Mouse (Mus musculus) heart, postnatal 10 days (tissue): Measurements from ENCODE around the gene Gm11168. TPM values are rescaled to one million over a fixed set of nuclear protein-coding genes. Genes with fewer than 3 reads are reported as not detected.
"Not testable (repeated sequence)": the region's sequence is repeated elsewhere in the genome, so short reads cannot be mapped to it uniquely, and the experiment has no call there.

ENCODE experiments used
- DNase-seq, 2 experiments: peaks; one replicate each; pipeline ENCODE4 v3.0.0; 2021
- intact Hi-C: fragments of 180-260 bp; cut with DNase I; formaldehyde crosslinking; loops from one replicate; pipeline ENCODE4 v1.15.1; 2025
- total RNA-seq, 2 experiments: library from RNA; stranded (reverse); gene quantifications; 2 replicates each; pipeline ENCODE4 v1.2.3; 2021

Gm11168 gene
- not detected for total RNA-seq

- DNase-seq, intact Hi-C loops: not testable (repeated sequence)
These were observed at the start of gene Gm11168 for GRCm38 (mm10) chr9:3002794-3003396. Gm11168 (plus strand) TSS chr9:3003346.

DNA sequence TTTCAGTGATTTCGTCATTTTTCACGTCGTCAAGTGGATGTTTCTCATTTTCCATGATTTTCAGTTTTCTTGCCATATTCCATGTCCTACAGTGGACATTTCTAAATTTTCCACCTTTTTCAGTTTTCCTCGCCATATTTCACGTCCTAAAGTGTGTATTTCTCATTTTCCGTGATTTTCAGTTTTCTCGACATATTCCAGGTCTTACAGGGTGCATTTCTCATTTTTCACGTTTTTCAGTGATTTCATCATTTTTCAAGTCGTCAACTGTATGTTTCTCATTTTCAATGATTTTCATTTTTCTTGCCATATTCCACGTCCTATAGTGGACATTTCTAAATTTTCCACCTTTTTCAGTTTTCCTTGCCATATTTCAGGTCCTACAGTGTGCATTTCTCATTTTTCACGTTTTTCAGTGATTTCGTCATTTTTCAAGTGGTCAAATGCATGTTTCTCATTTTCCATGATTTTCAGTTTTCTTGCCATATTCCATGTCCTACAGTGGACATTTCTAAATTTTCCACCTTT, 2.6 kb upstream of the Gm11168 start, which contains the start of gene Gm10722:
Gm10722 (plus strand) TSS at position 478 of the 528 bp plus-strand sequence.
- intact Hi-C loops, result not testable (repeated sequence)
- peak; percentile 22 to 31 for DNase-seq

GRCm38 (mm10) chr9:3001006-3001405, 2.1 kb upstream of the Gm11168 start:
- intact Hi-C loops, result not testable (repeated sequence)
- peak; percentile 21 to 41 for DNase-seq

- peak; percentile 98 to 100 for DNase-seq
- intact Hi-C loops, result not testable (repeated sequence)
These were observed 1.0 kb upstream of the Gm11168 start for GRCm38 (mm10) chr9:3001948-3002659.

DNA sequence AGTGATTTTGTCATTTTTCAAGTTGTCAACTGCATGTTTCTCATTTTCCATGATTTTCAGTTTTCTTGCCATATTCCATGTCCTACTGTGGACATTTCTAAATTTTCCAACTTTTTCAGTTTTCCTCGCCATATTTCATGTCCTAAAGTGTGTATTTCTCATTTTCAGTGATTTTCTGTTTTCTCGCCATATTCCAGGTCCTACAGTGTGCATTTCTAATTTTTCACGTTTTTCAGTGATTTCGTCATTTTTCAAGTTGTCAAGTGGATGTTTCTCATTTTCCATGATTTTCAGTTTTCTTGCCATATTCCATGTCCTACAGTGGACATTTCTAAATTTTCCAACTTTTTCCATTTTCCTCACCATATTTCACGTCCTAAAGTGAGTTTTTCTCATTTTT, 3.0 kb downstream of the Gm11168 start:
- not testable (repeated sequence) for DNase-seq

DNA sequence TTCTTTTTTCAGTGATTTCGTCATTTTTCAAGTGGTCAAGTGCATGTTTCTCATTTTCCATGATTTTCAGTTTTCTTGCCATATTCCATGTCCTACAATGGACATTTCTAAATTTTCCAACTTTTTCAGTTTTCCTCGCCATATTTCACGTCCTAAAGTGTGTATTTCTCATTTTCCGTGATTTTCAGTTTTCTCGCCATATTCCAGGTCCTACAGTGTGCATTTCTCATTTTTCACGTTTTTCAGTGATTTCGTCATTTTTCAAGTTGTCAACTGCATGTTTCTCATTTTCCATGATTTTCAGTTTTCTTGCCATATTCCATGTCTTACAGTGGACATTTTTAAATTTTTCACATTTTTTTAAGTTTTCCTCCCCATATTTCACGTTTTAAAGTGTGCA, 3.5 kb downstream of the Gm11168 start:
- peak; percentile 91 to 95 for DNase-seq
- intact Hi-C loops, result not testable (repeated sequence)

More for the DNA sequence above, 3.0 kb downstream of the Gm11168 start:
- intact Hi-C loops, result not testable (repeated sequence)

- DNase-seq, intact Hi-C loops: not testable (repeated sequence)
These were observed 4.1 kb downstream of the Gm11168 start for GRCm38 (mm10) chr9:3007272-3007671.

- intact Hi-C loops, DNase-seq: not testable (repeated sequence)
These were observed 6.2 kb downstream of the Gm11168 start for GRCm38 (mm10) chr9:3009331-3009730.

GRCm38 (mm10) chr9:3012054-3012621, 9.0 kb downstream of the Gm11168 start:
- intact Hi-C loops, DNase-seq: not testable (repeated sequence)

DNA sequence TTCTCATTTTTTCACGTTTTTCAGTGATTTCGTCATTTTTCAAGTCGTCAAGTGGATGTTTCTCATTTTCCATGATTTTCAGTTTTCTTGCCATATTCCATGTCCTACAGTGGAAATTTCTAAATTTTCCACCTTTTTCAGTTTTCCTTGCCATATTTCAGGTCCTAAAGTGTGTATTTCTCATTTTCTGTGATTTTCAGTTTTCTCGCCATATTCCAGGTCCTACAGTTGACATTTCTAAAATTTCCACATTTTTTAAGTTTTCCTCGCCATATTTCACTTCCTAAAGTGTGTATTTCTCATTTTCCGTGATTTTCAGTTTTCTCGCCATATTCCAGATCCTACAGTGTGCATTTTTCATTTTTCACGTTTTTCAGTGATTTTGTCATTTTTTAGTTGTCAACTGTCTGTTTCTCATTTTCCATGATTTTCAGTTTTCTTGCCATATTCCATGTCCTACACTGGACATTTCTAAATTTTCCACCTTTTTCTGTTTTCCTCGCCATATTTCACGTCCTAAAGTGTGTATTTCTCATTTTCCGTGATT, 9.7 kb downstream of the Gm11168 start, which contains the start of gene Gm10721:
Gm10721 (plus strand) TSS at position 408 of the 547 bp plus-strand sequence.
- DNase-seq, intact Hi-C loops: not testable (repeated sequence)

- DNase-seq, intact Hi-C loops: not testable (repeated sequence)
These were observed 12.2 kb downstream of the Gm11168 start, which contains the start of gene Gm10720 for GRCm38 (mm10) chr9:3015354-3015753. Gm10720 (plus strand) TSS chr9:3015654.

GRCm38 (mm10) chr9:3015896-3016295, 12.8 kb downstream of the Gm11168 start:
- peak in 1 of 2 experiments; percentile 1 for DNase-seq
- intact Hi-C loops, result not testable (repeated sequence)

DNA sequence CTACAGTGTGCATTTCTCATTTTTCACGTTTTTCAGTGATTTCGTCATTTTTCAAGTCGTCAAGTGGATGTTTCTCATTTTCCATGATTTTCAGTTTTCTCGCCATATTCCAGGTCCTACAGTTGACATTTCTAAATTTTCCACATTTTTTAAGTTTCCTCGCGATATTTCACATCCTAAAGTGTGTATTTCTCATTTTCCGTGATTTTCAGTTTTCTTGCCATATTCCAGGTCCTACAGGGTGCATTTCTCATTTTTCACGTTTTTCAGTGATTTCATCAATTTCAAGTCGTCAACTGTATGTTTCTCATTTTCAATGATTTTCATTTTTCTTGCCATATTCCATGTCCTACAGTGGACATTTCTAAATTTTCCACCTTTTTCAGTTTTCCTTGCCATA, 14.0 kb downstream of the Gm11168 start, which contains the start of gene Gm10719:
Gm10719 (plus strand) TSS at position 301 of the 400 bp plus-strand sequence.
- intact Hi-C loops, result not testable (repeated sequence)

GRCm38 (mm10) chr9:3018944-3019343, 15.8 kb downstream of the Gm11168 start:
- DNase-seq, result peak in 1 of 2 experiments; percentile 60
- intact Hi-C loops, result not testable (repeated sequence)

More for the DNA sequence above, 14.0 kb downstream of the Gm11168 start, which contains the start of gene Gm10719:
- DNase-seq, result not testable (repeated sequence)

DNA sequence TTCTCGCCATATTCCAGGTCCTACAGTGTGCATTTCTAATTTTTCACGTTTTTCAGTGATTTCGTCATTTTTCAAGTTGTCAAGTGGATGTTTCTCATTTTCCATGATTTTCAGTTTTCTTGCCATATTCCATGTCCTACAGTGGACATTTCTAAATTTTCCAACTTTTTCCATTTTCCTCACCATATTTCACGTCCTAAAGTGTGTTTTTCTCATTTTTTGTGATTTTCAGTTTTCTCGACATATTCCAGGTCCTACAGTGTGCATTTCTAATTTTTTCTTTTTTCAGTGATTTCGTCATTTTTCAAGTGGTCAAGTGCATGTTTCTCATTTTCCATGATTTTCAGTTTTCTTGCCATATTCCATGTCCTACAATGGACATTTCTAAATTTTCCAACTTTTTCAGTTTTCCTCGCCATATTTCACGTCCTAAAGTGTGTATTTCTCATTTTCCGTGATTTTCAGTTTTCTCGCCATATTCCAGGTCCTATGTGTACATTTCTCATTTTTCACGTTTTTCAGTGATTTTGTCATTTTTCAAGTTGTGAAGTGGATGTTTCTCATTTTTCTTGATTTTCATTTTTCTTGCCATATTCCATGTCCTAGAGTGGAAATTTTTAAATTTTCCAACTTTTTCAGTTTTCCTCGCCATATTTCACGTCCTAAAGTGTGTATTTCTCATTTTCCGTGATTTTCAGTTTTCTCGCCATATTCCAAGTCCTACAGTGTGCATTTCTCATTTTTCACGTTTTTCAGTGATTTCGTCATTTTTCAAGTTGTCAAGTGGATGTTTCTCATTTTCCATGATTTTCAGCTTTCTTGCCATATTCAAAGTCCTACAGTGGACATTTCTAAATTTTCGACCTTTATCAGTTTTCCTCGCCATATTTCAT, 16.9 kb downstream of the Gm11168 start:
- intact Hi-C loops, result not testable (repeated sequence)
- peak; percentile 52 to 68 for DNase-seq

DNA sequence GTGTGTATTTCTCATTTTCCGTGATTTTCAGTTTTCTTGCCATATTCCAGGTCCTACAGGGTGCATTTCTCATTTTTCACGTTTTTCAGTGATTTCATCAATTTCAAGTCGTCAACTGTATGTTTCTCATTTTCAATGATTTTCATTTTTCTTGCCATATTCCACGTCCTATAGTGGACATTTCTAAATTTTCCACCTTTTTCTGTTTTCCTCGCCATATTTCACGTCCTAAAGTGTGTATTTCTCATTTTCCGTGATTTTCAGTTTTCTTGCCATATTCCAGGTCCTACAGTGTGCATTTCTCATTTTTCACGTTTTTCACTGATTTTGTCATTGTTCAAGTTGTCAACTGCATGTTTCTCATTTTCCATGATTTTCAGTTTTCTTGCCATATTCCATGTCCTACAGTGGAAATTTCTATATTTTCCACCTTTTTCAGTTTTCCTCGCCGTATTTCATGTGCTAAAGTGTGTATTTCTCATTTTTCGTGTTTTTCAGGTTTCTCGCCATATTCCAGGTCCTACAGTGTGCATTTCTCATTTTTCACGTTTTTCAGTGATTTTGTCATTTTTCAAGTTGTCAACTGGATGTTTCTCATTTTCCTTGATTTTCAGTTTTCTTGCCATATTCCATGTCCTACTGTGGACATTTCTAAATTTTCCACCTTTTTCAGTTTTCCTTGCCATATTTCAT, 19.3 kb downstream of the Gm11168 start:
- DNase-seq, result peak; percentile 65 to 79
- intact Hi-C loops, result not testable (repeated sequence)

DNA sequence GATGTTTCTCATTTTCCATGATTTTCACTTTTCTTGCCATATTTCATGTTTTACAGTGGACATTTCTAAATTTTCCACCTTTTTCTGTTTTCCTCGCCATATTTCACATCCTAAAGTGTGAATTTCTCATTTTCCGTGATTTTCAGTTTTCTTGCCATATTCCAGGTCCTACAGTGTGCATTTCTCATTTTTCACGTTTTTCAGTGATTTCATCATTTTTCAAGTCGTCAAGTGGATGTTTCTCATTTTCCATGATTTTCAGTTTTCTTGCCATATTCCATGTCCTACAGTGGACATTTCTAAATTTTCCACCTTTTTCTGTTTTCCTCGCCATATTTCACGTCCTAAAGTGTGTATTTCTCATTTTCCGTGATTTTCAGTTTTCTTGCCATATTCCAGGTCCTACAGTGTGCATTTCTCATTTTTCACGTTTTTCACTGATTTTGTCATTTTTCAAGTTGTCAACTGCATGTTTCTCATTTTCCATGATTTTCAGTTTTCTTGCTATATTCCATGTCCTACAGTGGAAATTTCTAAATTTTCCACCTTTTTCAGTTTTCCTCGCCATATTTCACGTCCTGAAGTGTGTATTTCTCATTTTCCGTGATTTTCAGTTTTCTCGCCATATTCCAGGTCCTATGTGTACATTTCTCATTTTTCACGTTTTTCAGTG, 20.3 kb downstream of the Gm11168 start, which contains the start of gene Gm10718:
Gm10718 (plus strand) TSS at position 236 of the 673 bp plus-strand sequence.
- intact Hi-C loops, result not testable (repeated sequence)
- peak; percentile 15 to 27 for DNase-seq

DNA sequence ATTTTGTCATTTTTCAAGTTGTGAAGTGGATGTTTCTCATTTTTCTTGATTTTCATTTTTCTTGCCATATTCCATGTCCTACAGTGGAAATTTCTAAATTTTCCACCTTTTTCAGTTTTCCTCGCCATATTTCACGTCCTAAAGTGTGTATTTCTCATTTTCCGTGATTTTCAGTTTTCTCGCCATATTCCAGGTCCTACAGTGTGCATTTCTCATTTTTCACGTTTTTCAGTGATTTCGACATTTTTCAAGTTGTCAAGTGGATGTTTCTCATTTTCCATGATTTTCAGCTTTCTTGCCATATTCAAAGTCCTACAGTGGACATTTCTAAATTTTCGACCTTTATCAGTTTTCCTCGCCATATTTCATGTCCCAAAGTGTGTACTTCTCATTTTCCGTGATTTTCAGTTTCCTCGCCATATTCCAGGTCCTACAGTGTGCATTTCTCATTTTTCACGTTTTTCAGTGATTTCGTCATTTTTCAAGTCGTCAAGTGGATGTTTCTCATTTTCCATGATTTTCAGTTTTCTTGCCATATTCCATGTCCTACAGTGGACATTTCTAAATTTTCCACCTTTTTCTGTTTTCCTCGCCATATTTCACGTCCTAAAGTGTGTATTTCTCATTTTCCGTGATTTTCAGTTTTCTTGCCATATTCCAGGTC, 21.0 kb downstream of the Gm11168 start:
- intact Hi-C loops, result not testable (repeated sequence)
- peak; percentile 75 to 82 for DNase-seq
